ENCODE assay signal across 8 mouse cellular contexts in genomic region chr9:25251611-25252282, GRCm38 (mm10). TPM values are rescaled to one million over a fixed set of nuclear protein-coding genes. Genes with fewer than 3 reads are reported as not detected.
DNase-seq lines count a peak whose midpoint lies in the region; ATAC-seq lines count a peak whose summit lies in the region.

No protein-coding gene starts in this region.

- peaks cover 12% of the 10 kb centered on the region for H3K4me1 ChIP-seq in intestine, embryonic 16.5 days (ENCODE audit: control insufficient read depth, insufficient read depth, low read length)

- H3K36me3 ChIP-seq in intestine, embryonic 16.5 days (ENCODE audit: control insufficient read depth, insufficient read depth, low read length) = no peaks in the 10 kb centered on the region

- no peaks in the 10 kb centered on the region for H3K9me3 ChIP-seq in intestine, embryonic 16.5 days (ENCODE audit: control insufficient read depth, low read length)

- H3K27me3 ChIP-seq in intestine, embryonic 16.5 days (replicated peaks; ENCODE audit: control insufficient read depth, insufficient read depth, low read length) = no peaks in the 10 kb centered on the region

- intact Hi-C loops in gastrocnemius, postnatal 14 days (cut with DNase I; ENCODE audit: low total_unique reads) = loop anchor here (5.0 kb wide), 1 partner anchor 251 kb away; no protein-coding TSS in a partner anchor
- intact Hi-C loops in left cerebral cortex, postnatal 4 days (cut with DNase I) = loop anchor here (2.0 kb wide), 1 partner anchor 77 kb away; no protein-coding TSS in a partner anchor

- peak overlapping the region; percentile 100 for H3K4me3 ChIP-seq in intestine, embryonic 16.5 days (ENCODE audit: low read length)

- WGBS in intestine, embryonic 16.5 days = under 1% methylated on average over 41 of the region's 41 CpGs

- DNase-seq in 3T3-L1 (ENCODE audit: low read depth, low spot score) = peak; percentile 90
- DNase-seq in adrenal gland, postnatal 10 days = peak; percentile 92
- peak; percentile 83 for DNase-seq in embryo, embryonic 11.5 days (ENCODE audit: low read depth, low spot score)
- peak; percentile 88 for DNase-seq in gastrocnemius, postnatal 14 days
- DNase-seq in left cerebral cortex, postnatal 4 days = peak; percentile 93
- peak; percentile 93 for DNase-seq in mesoderm, embryonic 11.5 days (ENCODE audit: low read depth, low spot score)
- DNase-seq in right cerebral cortex, postnatal 4 days = peak; percentile 89

- peak overlapping the region; percentile 97 for H3K27ac ChIP-seq in intestine, embryonic 16.5 days (ENCODE audit: low read length)

- H3K9ac ChIP-seq in intestine, embryonic 16.5 days (ENCODE audit: low read depth, low read length) = peak overlapping the region; percentile 100

- H3K4me2 ChIP-seq in intestine, embryonic 16.5 days (ENCODE audit: low read depth, low read length) = peak overlapping the region; percentile 73

- peak; percentile 91 for ATAC-seq in intestine, embryonic 16.5 days

RNA-seq across cellular contexts. Expression of gene Sept7, which starts 0.5 kb away (rescaled TPM):
- total RNA-seq in adrenal gland, postnatal 10 days (2021) = 100 to 1,000 TPM; 119 to 122 TPM
- 10 to 100 TPM; 74.8 to 85.8 TPM for total RNA-seq in gastrocnemius, postnatal 14 days (2021)
- 197 and 208 TPM in 2 replicates for polyA plus RNA-seq in intestine, embryonic 16.5 days (2015; fragmentation: Nextera tagmentation; extraction: Ambion mirVana)
- total RNA-seq in left cerebral cortex, postnatal 4 days (2021) = 100 to 1,000 TPM; 219 to 231 TPM

Comparison
In these comparisons a context has a peak if more than half of its experiments do, and no peak if none do; other contexts are left out.
1. Peak in every context shown above with its lines: DNase-seq, ATAC-seq, H3K4me3 ChIP-seq and H3K27ac ChIP-seq.